Mouse (Mus musculus) brain, embryonic 18.5 days (tissue): ENCODE results near the gene Cend1.

ENCODE experiments used
- DNase-seq: peaks from one replicate; pipeline ENCODE4 v3.0.0-alpha.2; 2012; ENCODE audit warnings: low read depth, low spot score

The Cend1 gene

DNA sequence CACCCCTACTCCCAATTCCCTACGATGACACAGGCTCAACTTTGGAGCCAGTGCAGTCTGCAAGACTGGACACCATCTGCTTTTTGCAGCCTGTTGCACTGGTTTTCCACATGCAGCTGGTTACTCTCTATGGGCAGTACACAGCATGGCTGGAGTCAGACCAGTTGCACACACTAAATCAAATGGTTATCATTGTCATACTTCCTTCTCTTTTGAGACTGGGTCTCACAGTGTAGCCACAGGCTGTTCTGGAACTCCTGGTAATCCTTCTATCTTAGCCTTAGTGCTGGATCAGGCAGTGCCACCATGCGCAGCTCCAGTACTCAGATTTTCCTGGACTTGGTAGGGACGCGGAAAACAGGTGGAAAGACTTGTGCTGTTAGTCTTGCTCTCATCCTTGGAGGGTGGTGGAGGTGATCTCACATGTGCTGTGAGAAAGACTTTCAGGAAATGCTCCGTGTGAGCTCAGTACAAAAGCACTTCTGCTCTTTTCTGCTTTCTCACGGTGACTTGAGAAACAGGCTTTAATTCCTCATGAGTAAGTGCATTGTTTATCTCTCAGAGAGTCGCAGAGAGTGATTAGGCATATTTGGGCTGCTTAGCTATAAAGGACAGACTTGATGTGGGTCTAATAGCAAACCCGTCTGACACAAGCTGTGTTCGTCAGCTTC is 36.6 kb downstream of the Cend1 start:
- DNase-seq: no peak

DNA sequence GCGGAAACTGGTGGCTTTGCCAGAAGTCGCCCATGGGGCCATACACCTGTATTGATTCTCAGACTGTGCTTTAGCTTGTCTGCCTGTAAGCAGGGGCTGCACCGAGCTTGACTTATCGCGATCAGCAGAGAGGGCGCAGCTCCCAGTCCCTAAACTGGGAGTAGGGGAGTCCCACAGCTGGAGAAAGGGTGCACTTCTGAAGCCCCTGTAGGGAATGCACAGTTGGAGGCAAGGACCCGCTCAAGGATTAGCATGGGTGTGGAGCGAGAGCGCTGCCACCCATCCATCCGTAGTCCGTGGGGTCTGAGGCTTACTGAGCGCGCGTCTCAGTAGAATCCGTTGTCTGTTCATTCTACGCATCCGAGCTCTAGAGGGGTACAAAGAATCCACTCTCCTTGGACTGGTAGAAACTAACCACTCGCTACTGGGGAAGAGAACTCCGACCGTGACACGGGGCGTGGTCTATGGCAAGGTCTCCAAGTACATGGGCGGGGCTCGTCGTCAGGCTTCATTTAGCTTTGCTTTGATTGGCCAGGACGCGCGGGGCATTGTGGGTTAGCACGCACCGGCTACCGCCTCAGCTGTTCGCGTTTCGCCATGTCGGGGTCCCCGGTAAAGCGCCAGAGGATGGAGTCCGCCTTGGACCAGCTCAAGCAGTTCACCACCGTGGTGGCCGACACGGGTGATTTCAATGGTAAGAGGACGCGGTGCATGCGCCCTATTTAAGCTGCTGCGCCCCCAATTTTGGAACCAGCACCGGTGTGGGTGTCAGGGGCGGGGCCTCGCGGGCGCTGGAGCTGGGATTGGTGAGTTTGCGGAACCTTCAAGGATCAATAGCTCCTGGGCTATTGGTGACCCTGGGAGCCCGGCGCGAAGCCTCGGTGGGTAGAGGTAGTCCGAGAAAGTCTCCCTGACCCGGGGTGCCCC is 37.4 kb downstream of the Cend1 start, which contains the start of gene Taldo1:
Taldo1 (plus strand) TSS at position 575 of the 927 bp plus-strand sequence.
- DNase-seq: no peak

DNA sequence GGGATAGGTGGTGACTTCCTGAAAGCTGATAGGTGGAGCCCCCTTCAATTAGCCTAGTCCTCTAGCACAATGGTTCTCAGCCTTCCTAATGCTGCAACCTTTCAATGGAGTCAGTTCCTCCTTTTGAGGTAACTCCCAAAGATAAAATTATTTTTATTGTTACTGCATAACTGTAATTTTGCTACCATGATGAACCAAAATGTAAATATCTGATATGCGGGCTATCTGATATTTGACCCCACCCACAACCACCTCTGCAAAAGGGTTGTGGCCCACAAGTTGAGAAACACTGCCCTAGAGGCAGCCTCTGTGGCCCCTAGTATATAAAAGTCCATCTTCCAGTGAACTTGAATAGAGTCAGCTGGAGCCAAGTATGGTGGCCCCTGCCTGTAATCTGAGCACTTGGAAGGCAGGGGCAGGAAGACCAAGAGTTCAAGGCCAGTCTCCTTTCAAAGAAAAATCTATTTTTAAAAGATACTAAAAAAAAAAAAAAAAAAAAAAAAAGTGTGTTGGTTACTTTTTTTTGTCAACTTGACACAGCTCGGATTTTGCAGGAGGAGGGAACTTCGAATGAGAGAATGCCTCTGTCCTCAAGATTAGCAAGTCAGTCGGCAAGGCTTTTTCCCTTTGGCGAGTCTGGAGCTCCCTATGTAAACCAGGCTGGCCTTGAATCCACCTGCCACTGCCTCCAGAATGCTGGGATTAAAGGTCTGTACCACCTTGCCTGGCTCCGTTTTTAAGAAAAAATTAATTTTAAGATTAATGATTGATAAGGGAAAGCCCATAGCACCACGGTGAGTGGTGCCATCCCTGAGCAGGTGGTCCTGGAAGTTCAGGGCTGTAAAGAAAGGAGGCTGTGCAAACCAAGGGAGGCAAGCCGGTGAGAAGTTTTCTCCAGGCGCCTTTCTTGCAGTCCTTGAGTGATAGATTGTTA is 38.7 kb downstream of the Cend1 start:
- DNase-seq: no peak

DNA sequence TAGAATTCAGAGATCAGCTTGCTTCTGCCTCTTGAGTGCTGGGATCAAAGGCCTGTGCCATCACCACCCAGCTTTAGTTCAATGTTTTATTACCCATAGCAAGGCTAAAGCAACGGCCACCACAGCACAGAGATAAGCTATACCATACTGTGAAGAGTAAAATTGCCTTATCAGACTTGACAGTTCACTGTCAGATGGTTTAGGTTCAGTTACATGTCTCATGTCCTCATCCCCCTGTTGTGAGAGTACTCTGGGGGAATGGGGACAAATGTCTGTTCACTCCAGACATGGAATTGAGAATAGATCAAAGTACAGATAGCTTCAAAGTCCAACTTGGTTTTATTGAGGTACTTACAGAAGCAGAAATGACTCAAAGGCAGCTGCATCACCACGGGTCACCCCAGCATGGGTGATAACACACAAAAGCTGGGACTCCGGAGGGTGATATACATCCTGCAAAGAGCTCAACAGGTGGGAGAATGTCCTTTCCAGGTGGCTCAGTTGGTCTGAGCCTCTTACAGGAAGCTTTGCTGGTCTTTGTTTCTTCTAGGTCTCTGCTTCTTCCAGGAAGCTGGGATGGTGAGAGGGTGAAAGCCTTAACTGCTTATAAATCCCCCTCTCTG is 40.7 kb downstream of the Cend1 start:
- no peak for DNase-seq

DNA sequence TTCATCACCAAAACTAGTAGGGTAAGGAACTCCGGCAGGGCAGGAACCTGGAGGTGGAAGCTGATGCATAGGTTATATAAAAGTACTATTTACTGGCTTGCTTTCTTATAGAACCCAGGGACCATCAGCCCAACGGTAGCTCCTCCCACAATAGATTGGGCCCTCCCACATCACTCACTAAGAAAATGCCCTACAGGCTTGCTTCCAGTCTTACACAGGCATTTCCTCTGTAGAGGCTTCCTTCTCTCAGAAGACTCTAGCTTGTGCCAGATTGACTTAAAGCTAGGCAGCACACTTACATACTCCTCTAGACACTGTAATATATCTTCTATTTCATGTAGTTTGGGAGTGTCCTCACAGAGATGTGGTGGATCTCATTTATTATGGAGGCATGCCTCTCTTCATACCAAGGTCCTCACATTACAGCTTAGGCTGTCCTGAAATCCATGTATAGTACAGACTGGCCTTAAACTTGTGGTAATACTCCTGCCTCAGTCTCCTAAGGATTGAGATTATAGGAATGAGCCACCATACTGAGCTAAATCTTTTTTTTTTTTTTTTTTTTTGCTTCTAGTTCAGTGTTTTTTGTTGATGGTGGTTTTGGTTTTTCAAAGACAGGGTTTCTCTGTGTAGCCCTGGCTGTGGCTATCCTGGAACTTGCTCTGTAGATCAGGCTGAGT is 41.3 kb downstream of the Cend1 start:
- no peak for DNase-seq

DNA sequence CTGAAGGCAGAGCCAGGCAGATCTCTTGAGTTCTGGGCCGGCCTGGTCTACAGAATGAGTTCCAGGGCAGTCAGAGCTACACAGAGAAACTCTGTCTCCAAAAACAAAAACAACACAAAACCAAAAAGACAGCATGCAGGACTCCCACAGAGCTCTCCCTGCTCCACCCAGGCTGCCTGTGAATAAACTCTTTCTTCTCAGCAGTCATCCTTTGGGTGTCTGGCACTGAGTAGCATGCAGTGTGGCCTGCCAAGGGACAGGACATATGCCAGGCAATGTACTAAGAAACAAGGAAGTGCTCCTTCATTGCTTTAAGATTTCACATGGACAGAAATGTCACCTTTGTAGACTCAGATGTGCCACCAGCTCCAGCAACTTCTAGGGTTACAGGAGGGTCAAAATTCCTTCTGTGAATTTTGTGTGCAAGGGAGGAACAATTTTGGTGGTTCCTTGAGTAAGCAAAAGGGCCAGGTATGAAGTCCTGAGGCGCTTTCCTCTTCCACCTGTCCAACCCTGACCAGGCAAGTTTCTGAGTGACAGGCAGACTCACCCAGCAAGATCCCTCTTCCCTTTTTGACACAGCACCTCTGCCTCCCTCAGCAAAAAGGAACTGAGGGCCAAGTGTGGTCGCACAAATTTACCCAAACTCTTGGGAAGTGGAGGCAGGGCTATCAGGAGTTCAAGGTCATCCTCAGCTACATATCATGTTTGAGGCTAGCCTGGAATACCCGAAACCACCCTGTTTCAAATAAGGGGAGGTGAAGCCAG is 48.0 kb downstream of the Cend1 start:
- no peak for DNase-seq

DNA sequence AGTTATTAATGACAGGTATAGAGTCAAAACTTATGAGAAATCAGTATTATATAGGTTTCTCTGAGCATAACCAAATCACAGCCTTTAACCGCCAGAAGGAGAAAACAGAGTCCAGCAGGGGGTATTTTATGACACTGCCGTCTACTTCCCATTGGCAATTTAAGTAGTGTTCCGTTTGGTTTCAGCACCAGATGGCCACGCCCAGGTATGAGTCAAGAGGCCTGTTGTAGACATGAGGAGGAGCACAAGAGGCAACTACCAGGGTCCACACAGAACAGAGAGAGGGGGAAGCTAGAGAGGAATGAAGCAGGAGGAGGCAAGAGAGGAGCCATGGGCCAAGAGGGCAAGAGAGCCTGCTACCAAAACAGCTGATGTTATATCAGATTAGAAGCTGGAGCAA is 49.7 kb downstream of the Cend1 start:
- no peak for DNase-seq
